Mouse (Mus musculus) heart, postnatal 4 days (tissue): ENCODE results near the gene Fam222a. TPM values are rescaled to one million over a fixed set of nuclear protein-coding genes. Genes with fewer than 3 reads are reported as not detected.
A peak's percentile ranks its signal among the peaks of the same experiment; 100 is the strongest.

Experiments
- DNase-seq: peaks from one replicate; pipeline ENCODE4 v3.0.0; 2021
- total RNA-seq, 2 experiments: library from RNA; stranded (reverse); gene quantifications; 2 replicates each; pipeline ENCODE4 v1.2.3; 2021

Fam222a gene
- total RNA-seq = 1 to 10 TPM; 6.0 to 7.0 TPM

DNA sequence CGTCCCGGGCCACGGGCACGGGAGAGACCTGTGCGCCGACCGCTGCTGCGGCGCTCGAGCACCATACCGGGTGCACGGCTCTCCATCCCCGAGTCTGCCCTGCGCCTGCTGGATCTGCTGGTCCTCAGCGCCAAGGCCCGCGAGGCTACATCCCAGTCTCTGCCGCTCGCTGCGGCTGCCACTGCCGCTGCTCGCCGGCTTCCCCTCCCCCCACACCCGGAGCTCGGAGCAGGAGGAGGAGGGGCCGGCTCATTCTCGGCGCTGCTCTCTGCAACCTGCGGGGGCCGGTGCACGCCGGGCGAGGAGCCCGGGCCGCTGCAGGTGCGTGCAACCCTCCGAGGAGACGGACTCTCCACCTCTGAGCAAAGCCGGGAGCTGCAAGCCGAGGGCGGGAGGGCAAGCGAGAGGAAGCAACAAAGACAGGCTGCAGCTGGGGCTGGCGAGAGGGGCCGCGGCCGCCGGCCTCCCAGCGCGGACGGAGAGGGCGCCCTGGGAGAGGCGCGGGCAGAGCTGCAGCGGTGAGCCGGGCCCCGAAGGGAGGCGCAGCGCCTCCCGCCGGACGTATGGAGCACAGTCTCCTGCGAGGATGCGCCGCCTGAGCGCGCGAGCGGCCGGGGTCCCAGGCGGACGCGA is at the start of gene Fam222a:
Gene Fam222a (plus strand): TSS at position 452 of the 633 bp plus-strand sequence.
- DNase-seq = peak; percentile 71

DNA sequence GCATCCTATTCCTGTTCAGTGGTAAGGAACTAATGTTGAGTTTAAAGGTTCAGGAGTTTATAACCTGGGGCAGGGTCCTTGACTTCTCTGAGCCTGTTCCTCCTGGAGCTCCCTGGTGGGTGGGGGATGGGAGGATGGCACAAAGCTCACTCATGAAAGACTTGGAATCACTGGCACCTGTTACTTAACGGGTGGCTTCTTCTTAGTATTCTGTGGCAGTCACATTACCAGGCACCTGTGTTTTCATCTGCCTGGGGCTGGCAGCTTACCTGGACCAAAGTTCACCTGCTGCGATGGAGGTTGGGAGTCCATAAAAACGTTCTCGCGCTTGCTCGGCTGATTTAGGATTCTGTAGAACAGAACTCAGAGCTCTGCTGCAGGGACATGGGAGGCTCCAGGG is 39.5 kb upstream of the Fam222a start:
- DNase-seq = no peak

DNA sequence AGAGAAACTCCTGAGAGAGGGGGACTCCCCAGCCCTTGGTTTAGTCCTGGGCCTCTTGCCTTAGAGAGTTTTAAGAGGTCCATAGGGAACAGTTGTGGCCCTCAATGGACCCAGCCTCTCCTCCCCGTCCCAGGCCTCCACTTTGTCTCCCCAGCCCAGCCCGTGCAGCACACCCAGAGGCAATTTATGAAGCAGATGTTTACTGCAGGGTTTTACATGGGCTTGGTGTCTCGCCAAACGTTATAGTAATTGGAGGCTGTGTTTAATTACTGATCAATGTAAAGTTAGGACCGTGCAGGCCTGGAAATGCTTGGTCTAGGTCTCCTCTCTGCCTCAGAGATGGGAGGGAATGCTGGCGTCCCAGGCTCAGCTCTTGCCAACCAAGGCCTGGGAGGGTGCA is 37.5 kb upstream of the Fam222a start:
- DNase-seq = no peak

DNA sequence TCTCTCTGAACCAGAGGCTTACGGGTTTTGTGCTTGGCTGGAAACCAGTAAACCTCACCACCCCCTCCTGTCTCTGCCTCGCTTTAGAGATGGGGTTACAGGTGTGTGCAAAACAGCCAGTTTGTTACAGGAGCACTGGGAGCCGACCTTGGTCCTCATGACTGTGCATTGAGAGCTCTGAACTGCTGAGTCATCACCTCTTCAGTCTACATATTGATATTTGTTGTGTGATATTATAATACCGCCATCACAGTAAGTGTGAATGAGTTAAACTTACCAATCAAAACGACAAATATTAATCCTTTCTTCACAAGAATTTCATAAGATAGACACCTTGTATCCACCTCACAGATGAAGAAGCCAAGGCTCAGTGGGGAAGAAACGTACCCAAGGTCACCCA is 35.8 kb upstream of the Fam222a start:
- no peak for DNase-seq

DNA sequence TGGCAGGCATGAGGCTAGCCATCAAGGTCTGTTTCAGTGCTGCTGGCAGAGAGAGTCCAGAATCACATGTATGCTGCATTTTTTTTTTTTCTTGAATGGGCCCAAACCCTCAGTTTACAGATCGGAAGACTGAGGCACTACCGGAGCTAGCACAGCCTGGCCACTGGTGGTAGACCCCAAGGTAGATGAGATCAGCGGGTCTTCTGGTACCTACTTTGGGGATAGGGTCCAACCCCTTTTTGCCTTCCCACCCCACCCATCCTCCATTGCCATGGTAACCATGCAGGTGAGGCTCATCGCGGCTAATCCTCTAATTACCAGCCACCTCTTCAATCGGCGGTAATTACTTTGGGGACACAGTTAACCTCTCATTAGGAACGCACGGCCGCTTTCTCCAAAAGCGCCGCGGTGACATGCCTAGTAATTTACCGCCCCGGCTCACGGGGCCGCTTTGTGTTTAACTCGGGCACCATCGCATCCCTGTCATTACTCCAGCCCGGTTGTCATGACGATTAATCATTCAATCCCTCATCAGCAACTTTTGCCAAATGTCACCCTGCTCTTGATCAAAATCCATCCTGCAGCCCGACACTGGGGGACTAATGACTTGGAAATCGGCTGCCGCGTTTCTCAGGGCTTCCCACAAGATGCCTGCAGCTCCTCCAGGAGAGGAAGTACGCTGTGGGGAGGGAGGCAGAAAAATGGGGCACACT is 30.4 kb upstream of the Fam222a start:
- no peak for DNase-seq

DNA sequence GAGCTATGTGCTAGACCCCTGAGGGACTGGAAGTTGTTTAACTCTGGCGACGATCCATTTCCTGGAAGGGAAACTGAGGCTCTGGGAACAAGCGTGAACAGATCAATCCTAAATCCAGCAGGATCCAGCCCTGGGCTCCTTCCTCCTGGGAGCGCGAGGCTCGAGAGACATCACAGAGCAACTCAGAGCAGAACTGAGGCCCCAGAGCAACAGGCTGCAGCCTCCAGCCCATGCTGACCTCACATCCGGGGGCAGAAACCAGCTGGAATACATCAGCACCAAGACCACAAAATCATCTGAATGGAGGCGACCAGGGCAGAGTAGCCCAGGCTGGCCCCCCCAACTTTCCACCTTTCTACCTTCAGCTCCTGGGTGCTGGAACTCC is 29.8 kb upstream of the Fam222a start:
- peak; percentile 21 for DNase-seq

DNA sequence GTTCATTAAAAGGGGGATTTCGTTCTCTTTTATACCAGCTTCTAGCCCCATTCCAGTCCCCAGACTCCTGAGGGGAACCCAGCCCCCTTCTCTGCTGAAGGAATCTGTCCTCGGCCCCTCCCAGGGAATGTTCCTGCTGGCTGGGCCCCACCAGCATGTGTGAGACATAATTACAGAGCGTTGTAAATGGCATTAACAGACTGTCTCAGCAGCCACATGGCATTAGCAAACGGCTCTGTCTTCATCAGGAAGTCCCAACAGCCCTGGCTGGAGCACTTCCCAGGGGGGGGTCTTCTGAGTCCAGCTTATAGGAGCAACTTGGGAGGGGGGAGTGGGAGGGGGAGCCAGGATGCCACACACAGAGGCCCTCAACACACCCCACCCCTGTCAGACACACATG is 29.1 kb upstream of the Fam222a start:
- DNase-seq = no peak

DNA sequence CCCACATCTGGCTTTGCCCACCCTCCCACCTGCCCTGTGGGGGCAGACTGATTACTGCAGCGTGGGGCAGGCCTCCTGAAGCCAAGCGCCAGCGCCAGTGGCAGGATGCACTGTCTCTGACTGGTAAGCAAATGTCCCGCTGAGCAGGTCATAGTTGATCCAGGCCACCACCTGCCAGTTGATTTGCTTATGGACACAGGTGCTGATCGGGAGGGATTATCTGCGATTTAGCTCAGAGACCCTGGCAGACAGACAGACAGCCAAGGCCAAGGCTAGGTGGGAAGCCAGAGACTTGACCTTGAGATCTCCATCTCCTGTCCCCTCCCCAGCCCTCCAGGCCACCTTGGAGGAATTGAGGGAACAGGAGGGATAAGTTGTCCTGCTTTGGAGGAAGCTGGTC is 28.1 kb upstream of the Fam222a start:
- no peak for DNase-seq

DNA sequence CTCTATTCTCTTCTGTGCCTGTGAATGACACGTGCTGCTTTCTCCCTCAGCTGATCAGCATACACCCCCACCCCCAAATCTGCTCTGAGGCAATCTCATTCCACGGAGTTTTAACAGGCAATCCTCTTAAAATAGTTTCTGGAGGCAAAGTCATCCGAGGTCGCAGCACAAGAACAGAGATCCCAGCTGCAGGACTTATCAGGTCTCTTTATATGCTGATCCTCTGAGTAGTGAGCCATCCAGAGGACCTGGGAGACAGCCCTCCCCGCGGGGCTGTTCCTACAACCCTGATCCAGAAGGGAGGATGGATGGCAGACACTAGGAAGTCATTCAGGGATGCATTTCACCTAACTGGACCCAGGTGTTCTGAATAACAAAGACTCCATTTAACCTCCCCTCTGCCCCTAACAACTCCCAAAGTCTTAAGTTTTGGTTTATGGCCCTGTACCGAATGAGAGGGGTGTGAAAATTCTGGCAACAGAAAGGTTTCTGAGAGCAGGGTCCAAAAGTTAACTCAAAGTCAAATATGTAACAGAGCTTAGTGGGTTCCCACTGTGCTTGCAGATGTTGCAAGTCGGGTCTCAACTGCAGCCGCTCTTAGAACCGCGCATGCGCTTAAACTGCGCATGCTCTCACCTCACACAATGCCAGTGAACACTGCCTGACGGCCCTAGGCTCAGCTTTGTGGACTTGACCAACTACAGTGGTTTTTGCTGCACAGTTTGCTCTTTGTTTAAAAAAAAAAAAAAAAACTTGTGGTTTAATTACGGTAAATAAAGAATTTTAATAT is 26.0 kb upstream of the Fam222a start:
- DNase-seq = peak; percentile 57

DNA sequence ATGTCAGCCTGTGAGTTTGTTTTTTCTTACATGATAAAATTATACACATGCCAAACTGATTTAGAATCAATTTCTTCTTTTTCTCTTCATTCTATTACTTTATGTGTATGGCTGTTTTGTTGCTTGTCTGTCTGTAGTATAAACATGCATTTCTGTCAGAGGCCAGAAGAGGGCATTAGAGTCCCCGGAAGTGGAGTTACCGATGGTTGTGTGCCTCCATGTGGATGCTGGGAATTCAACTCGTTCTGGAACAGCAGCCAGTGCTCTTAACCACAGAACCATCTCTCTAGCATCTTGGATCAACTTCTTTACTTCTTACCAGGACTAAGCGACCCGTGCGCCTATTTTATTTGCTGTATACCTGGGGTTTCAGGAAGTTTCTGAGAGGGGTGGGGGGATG is 24.2 kb upstream of the Fam222a start:
- no peak for DNase-seq

DNA sequence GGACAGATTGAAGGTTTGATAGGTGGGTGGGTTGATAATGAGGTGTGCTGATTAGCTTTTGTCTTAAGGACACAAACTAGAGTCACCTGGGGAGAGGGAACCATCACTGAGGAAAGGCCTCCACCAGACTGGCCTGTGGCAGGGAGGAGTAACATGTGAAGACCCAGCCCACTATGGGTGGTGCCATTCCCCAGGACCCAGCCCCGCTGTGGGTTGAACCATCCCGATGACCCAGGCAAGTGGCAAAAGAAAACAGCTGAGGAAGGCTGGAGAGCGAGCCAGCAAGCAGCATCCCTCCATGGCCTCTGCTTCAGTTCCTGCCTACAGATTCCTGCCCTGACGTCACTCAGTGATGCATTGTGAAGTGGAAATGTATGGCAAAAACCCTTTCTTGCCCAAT is 23.6 kb upstream of the Fam222a start:
- DNase-seq = no peak

DNA sequence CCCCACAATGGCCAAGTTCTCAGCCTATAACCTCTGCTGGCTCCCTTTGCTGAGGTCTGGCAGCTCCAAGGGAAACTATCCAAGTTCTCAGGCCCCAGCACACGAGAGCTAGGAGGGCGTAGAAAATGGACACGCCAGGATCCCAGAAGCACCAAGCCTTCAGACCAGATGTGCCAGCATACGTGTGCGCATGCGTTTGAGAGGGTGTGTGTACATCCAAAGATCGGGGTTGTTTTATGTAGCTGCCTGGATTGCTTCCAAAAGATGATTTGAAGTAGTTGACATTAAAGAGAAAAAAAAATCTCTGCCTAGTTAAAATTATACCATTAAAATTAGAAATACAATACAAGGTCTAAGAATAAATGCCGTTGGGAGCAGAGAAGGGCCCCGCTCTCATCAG is 22.7 kb upstream of the Fam222a start:
- DNase-seq = no peak

DNA sequence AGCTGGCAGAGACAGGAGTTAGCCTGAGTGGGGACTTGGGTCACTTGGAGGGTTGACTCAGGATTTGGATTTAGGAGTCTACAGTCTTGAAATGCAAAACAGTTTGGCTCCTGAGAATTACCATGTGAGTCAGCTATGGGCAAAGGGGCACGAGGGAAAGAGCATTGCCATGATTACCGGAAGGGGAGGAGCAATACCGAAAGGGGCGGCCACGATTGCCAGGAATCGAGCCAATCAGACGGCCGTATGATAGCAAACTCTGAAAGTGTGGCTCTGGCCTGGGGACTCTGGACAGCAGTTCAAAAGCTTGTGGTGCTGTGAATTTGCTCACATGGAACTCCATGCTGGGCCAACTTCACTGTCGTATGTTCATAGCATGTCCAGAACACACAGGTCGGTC is 18.8 kb upstream of the Fam222a start:
- DNase-seq = no peak

DNA sequence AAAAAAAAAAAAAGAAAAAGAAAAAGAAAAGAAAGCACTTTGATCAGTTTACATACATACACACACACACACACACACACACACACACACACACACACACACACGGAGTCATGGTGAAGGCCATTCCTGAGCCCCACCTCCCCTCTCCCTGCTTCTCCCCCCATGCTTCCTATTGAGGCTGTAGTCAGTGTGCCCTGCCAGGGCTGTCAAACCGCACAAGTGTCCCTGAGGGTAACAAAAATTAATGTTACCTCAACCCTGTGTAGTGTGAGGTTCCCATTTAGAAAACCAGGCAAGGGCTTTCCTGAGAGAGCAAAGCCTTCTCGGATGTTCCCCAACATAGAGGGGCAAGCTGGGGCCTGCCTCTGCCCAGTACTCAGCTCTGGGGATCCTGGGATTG is 18.0 kb upstream of the Fam222a start:
- DNase-seq = no peak

DNA sequence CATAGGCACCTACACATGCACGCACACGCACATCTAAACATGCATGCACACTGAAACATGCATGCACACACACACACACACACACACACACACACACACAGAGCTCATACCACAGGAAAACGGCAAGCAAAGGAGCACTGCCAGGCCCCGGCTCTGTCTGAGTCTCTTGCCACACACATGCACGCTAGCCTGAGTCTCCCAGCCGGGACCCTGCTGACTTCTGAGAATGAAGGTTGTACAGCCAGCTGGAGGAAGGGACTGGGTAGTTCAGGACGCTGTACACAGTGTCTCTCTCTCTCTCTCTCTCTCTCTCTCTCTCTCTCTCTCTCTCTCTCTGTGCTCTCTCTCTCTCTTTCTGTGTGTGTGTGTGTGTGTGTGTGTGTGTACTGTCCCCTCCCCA is 17.4 kb upstream of the Fam222a start:
- no peak for DNase-seq

DNA sequence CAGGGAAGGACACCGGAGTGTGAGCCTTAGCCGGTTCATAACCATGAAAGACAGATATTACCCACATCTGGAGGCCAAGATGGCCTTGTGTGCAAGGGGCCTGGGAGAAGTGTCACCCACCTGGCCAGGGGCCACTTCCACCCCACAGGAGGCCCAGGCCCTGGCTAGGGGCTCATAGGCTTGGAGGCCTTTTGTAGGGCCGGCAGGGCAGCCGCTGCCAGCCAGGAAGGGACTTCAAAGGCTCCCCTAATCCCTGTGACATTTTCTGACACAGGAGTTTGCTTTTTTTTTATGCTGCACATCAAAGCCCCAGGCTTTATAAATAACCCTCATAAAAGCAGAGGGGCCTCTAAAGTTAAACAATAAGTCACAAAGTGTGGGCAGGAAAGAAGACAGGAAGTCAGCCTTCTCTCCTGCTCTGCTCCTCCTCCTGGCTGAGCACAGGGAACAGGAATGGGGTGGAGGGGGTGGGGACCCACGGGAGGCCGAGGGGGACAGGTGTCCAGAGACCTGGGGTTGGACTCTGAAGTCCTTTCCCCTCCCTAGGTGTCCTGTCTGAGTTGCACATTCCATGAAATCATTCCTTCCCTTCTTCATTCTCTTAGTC is 16.8 kb upstream of the Fam222a start:
- no peak for DNase-seq

DNA sequence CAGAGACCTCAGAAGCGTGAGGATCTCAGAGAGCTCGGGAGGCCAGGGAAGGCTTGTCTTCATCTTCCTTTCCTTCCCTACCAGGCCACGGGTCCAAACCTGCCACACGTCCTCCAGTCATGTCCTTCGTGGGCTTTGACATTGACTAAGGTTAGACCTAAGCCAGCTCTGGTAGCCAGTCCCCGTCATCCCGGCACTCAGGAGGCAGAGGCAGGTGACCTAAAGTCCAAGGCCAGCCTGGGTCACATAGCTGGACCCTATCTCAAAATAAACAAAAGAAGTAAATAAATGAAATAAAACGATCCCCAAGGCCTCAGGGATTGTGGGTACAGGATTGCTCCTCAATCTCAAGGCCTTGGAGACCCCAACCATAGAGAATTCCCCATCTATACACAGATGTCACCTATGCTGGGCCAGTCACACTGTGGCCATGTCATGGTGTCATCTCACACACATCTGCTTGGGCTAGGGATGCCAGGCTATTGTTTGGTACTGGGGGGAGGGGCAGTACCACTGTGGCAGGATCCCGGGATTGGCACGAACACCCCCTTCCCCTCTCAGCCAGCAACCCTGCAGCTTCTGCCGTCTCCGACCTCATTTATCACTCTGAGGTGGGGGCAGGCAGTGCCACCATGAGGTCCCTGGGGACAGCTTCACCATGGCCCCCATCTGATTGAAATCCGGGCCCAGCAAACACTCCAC is 15.2 kb upstream of the Fam222a start:
- DNase-seq = no peak

DNA sequence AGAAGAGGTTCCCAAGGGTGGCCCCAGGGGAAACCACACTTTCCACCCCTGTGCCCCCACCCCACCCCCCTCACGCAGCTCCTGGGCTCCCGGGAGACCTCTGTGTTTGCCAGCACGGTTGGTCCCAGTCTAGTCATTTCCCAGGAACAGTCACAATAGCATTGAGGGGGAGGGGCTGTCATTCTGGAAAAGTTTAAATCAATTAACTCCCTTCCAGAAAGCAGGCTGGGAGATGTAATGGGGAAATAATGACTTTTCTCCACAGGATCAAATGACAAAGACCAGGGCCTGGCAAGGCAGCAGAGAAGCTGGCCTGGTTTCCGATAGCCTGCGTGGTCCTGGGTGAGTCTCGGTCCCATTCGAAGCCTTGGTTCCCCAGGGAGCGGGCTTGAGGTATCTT is 14.1 kb upstream of the Fam222a start:
- DNase-seq = no peak

DNA sequence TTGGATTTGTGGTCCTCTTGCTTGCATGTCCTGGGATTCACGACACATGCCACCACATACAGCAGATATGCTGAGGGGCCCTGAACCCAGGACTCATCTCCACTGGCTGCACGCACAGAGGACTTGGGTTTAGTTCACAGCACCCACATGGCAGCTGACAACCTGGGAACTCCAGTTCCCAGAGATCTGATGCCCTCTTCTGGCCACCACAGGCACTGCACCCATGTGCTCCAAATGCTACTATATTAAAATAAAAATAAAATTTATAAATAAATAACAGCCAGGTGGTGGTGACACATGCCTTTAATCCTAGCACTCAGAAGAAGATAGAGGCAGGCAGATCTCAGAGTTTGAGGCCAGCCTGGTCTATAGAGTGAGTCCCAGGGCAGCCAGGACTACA is 12.4 kb upstream of the Fam222a start:
- no peak for DNase-seq

DNA sequence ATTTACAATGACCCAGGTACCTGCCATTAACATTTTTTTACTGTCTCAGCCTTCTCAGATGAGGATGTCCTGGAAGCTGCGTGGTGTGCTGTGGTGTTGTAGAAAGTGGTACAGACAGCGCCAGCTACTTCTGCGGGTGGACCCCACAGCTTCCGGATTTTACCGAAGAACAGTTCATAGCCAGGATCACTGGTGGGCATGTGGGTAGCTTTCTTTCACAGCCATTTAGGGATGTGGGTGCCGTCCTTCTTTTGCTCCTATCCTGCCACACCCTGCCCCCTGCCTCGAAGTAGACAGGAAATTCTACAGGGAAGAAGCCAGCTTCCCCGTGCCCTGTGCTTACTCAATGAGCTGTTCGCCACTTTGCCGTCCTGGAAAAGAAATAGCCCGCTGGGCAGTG is 11.7 kb upstream of the Fam222a start:
- DNase-seq = no peak

DNA sequence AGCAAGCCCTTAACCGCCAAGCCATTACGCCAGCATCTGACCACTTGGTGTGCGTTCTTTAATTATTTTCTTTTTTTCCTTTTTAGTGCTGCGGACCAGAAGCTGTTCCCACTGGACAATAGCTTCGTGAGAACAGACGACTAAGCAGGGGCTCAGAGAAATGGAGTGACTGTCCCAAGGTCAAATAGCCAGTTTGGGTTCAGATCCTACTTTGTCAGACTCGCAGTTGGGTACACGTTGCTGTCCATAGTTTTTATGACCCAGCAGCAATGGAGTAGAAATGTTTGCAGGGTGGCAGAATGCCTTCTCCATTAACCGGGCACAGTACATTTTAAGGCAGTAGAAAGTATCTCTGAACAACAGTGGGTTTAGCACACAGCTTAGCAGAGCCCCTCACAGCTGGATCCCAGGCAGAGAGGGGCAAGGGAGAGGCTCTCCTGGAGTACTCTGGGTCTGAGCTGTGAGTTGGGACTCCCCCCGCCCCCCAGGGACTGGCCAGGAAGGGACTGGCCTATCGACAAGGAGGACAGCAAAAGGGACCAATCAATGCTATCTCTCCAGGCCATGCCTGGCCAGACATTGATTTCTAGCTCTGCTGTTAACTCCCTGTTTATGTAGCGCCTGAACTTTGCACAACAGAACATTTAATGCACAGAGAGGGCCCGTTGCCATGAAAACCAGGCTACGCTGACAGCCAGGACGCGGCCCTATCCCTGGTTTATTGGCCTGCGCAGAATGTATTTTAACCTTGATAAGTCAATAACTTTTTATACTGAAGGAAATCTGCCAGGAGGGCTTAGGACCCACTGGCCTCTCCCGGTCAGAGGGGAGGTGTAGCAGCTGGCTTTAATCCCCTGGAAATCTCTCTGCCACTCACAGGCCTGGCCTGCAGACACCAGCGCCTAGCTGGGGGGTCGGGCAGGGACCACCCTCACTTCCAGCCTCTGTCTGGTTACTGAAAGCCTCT is 9.8 kb upstream of the Fam222a start:
- DNase-seq = no peak

DNA sequence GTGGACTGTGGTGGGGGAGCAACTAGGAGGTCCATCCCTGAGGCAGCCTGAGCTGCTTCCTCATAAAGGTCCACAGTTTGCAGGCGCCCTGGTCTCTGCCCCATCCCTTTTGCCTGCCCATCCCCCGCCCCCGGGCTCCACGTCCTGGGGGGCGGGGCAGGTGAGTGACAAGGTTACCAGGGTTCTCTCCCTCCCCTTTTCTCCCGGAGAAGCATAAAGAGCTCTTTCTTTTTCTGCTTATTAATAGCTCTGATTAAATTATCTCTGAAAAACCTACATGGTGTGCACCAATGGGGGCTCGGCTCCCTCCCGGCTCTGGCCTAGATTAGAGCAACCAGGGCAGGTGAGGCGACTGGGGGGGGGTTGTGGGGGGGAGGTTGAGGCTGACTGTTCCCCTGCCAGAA is 7.3 kb upstream of the Fam222a start:
- DNase-seq = no peak
